Mouse (Mus musculus) adrenal gland, adult 10 weeks (tissue): ENCODE results near the gene Skint10. TPM values are rescaled to one million over a fixed set of nuclear protein-coding genes. Genes with fewer than 3 reads are reported as not detected.

ENCODE experiments used
- polyA plus RNA-seq: library from polyadenylated mRNA; stranded (reverse); fragments of 350-450 nt; fragmentation: Illumina TruSeq; extraction: RNeasy Lipid Tissue Mini Kit (QIAGEN cat#74804); gene quantifications from one replicate; pipeline ENCODE4 v1.2.3, GENCODE M21; 2014; ENCODE audit warnings: low read depth, low replicate concordance

Gene Skint10
- polyA plus RNA-seq, result not detected

DNA sequence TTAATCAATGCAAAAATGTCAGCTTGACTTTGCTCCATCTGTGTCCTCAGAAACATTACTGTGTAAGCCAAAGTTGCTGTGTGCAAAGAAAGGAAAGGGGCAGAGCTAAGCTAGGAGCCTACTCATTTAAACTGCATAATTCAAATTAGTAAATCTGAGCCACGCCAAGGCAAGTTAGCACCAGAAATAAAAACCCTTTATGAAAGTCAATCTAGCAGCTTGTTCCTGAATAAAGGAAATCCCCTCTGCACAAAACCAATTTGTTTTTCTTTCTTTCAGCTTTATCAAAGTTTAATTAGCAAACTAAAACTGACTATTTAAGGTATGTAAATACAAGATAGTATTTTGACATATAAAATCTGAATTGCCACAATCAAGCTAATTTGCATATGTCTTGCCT lies at the start of gene Skint10:
Gene Skint10, minus strand, starts transcription at position 101 of the 400 bp plus-strand sequence.

Other genes with a start within 250 kb of the Skint10 start
- gene Skint2, start 217.7 kb downstream of the Skint10 start, polyA plus RNA-seq, result not detected